In the genomic region with DNA sequence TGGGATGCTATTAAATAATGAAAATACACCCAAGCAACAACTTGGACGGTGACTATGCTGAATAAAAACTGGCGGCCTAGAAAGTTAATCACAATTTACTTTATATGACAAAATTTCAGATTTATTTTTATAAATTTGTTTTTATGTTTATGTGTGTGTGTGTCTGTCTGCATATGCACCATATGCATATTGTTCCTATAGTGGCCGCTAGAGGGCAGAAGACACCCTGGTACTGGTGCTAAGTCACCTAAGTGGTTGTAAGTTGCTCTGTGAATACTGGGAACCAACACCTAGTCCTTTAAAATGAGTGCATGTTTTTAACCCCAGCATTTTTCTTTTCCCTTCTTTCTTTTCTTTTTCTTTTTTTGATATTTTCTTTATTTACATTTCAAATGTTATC, we compare ENCODE assay signal across 26 mouse cellular contexts. TPM values are rescaled to one million over a fixed set of nuclear protein-coding genes. Genes with fewer than 3 reads are reported as not detected.
DNase-seq lines count a peak whose midpoint lies in the region; ATAC-seq and TF ChIP-seq lines count a peak whose summit lies in the region.
"Had no signal": no experiment of that assay in that cellular context is flagged by ENCODE, and none has a peak within 500 bp of the region (broad histone marks: within the 10 kb centered on the region; RNA-seq: fewer than 3 reads in every experiment).

No protein-coding gene starts in this region.

- H3K4me1 ChIP-seq in heart, adult 2 months (ENCODE audit: control insufficient read depth, insufficient read depth, low read length) = no peaks in the 10 kb centered on the region
- H3K4me1 ChIP-seq in liver, postnatal 0 days (ENCODE audit: insufficient read depth) = 0 out of 2 replicates have a peak, but pooled peaks cover 3% of the 10 kb centered on the region
- H3K4me1 ChIP-seq in liver, embryonic 11.5 days (replicated peaks; ENCODE audit: control insufficient read depth, insufficient read depth, low read length) = no peaks in the 10 kb centered on the region
- H3K4me1 ChIP-seq in MEL (ENCODE audit: control insufficient read depth in 1 of 2, insufficient read depth in 2 of 2, low read length in 2 of 2) = no peaks in the 10 kb centered on the region
- H3K4me1 ChIP-seq: heart, embryonic 10.5 days; heart, embryonic 15.5 days; hindbrain, embryonic 12.5 days; limb, embryonic 10.5 days; limb, embryonic 15.5 days; midbrain, embryonic 10.5 days; midbrain, embryonic 15.5 days had no signal

- no peaks in the 10 kb centered on the region for H3K79me2 ChIP-seq in heart, adult 2 months (replicated peaks; ENCODE audit: control insufficient read depth, insufficient read depth, low read length)
- no peaks in the 10 kb centered on the region for H3K79me2 ChIP-seq in MEL (ENCODE audit: control insufficient read depth, insufficient read depth, low read length, poor library complexity)

- intact Hi-C loops in heart, adult 2 months (cut with DNase I) = no loop called here
- intact Hi-C loops in heart, postnatal 25 days (cut with DNase I) = no loop called here

- no peak overlapping the region for H3K4me2 ChIP-seq in liver, postnatal 0 days (ENCODE audit: low read depth, low read length)
- no peak overlapping the region for H3K4me2 ChIP-seq in liver, embryonic 11.5 days
- H3K4me2 ChIP-seq: heart, embryonic 15.5 days; hindbrain, embryonic 12.5 days; limb, embryonic 15.5 days; midbrain, embryonic 15.5 days had no signal

- H3K27me3 ChIP-seq in heart, adult 2 months (ENCODE audit: control insufficient read depth, insufficient read depth, low read length) = no peaks in the 10 kb centered on the region
- no peaks in the 10 kb centered on the region for H3K27me3 ChIP-seq in liver, postnatal 0 days (ENCODE audit: insufficient read depth, low read length)
- no peaks in the 10 kb centered on the region for H3K27me3 ChIP-seq in liver, embryonic 11.5 days (replicated peaks; ENCODE audit: control insufficient read depth, insufficient read depth, low read length)
- H3K27me3 ChIP-seq in MEL (ENCODE audit: control insufficient read depth in 1 of 2, insufficient read depth in 2 of 2, low read length in 2 of 2) = no peaks in the 10 kb centered on the region
- H3K27me3 ChIP-seq: heart, embryonic 15.5 days; hindbrain, embryonic 12.5 days; limb, embryonic 15.5 days; midbrain, embryonic 15.5 days had no signal

- 88% methylated on average over 3 of the region's 3 CpGs for WGBS in heart, adult 2 months
- whole genome bisulfite sequencing in liver, postnatal 0 days (ENCODE audit: insufficient replicate concordance) = 82% methylated on average over 3 of the region's 3 CpGs
- 85% methylated on average over 3 of the region's 3 CpGs for WGBS in liver, embryonic 11.5 days

- TF ChIP-seq POLR2A in heart, adult 2 months (IDR thresholded peaks at IDR 0.05; ENCODE audit: insufficient read depth, low read depth, low read length) = no peak
- no peak for TF ChIP-seq POLR2A in MEL (IDR thresholded peaks at IDR 0.05; ENCODE audit: control insufficient read depth in 1 of 2, insufficient read depth in 1 of 2, low read depth in 1 of 2, low read length in 2 of 2, poor library complexity in 1 of 2)

- no peak for ATAC-seq in liver, postnatal 0 days
- no peak for ATAC-seq in liver, embryonic 11.5 days (replicated peaks; ENCODE audit: low FRiP score)
- ATAC-seq: forebrain, postnatal 0 days; midbrain, embryonic 15.5 days had no signal

- H3K4me3 ChIP-seq in heart, adult 2 months = no peak overlapping the region
- no peak overlapping the region for H3K4me3 ChIP-seq in liver, postnatal 0 days (ENCODE audit: low read depth, low read length)
- H3K4me3 ChIP-seq in liver, embryonic 11.5 days (ENCODE audit: low read depth, low read length) = no peak overlapping the region
- no peak overlapping the region for H3K4me3 ChIP-seq in MEL (ENCODE audit: control insufficient read depth in 1 of 2, insufficient read depth in 1 of 2, low read depth in 2 of 2, low read length in 2 of 2)
- H3K4me3 ChIP-seq: erythroblast, embryonic 14.5 days; heart, embryonic 10.5 days; heart, embryonic 15.5 days; hindbrain, embryonic 12.5 days; limb, embryonic 10.5 days; limb, embryonic 15.5 days; midbrain, embryonic 10.5 days; midbrain, embryonic 15.5 days had no signal

- TF ChIP-seq EP300 in heart, adult 2 months (IDR thresholded peaks at IDR 0.05; ENCODE audit: insufficient read depth, low read depth, low read length) = no peak
- TF ChIP-seq EP300 in liver, postnatal 0 days (IDR thresholded peaks at IDR 0.05; ENCODE audit: low read depth) = no peak
- no peak for TF ChIP-seq EP300 in MEL (IDR thresholded peaks at IDR 0.05; ENCODE audit: low read depth in 1 of 2, low read length in 2 of 2)

- no peak overlapping the region for H3K27ac ChIP-seq in heart, adult 2 months
- no peak overlapping the region for H3K27ac ChIP-seq in liver, postnatal 0 days (ENCODE audit: low read depth)
- no peak overlapping the region for H3K27ac ChIP-seq in liver, embryonic 11.5 days (ENCODE audit: low read depth, low read length)
- no peak overlapping the region for H3K27ac ChIP-seq in MEL (ENCODE audit: control insufficient read depth, low read depth, low read length)
- H3K27ac ChIP-seq: heart, embryonic 10.5 days; heart, embryonic 15.5 days; hindbrain, embryonic 12.5 days; limb, embryonic 10.5 days; limb, embryonic 15.5 days; midbrain, embryonic 10.5 days; midbrain, embryonic 15.5 days had no signal

- no peak for DNase-seq in heart, adult 2 months
- DNase-seq in heart, postnatal 25 days (ENCODE audit: low spot score) = no peak
- DNase-seq in liver, postnatal 0 days = no peak
- no peak for DNase-seq in liver, embryonic 11.5 days (ENCODE audit: low spot score)
- peak; percentile 16 for DNase-seq in A20 (ENCODE audit: low read depth, low spot score)
- DNase-seq in MEL (ENCODE audit: low read depth, low spot score) = no peak
- no peak for DNase-seq in ovary, adult 18-20 months (ENCODE audit: low spot score)
- no peak for DNase-seq in cerebellum, postnatal 36 days
- DNase-seq: adrenal gland, postnatal 14 days; cerebellum, adult 11-12 months; cerebellum, adult 9-11 months; forebrain, postnatal 0 days; gastrocnemius, postnatal 14 days; heart, postnatal 36 days; kidney, adult 11 months; kidney, postnatal 25 days; lung, postnatal 10 days; right cerebral cortex, postnatal 4 days had no signal

- H3K36me3 ChIP-seq in heart, adult 2 months (ENCODE audit: control insufficient read depth, insufficient read depth, low read length) = no peaks in the 10 kb centered on the region
- no peaks in the 10 kb centered on the region for H3K36me3 ChIP-seq in liver, postnatal 0 days (replicated peaks; ENCODE audit: insufficient read depth, low read length)
- no peaks in the 10 kb centered on the region for H3K36me3 ChIP-seq in liver, embryonic 11.5 days (ENCODE audit: control insufficient read depth, insufficient read depth, low read length)
- no peaks in the 10 kb centered on the region for H3K36me3 ChIP-seq in MEL (ENCODE audit: control insufficient read depth in 1 of 2, insufficient read depth in 2 of 2, low read length in 2 of 2)
- H3K36me3 ChIP-seq: heart, embryonic 10.5 days; heart, embryonic 15.5 days; hindbrain, embryonic 12.5 days; limb, embryonic 10.5 days; limb, embryonic 15.5 days; midbrain, embryonic 10.5 days; midbrain, embryonic 15.5 days had no signal

- TF ChIP-seq RAD21 in MEL (IDR thresholded peaks at IDR 0.05; ENCODE audit: low read depth, low read length) = no peak

- H3K9me3 ChIP-seq in liver, postnatal 0 days (ENCODE audit: low read length) = no peaks in the 10 kb centered on the region
- H3K9me3 ChIP-seq in liver, embryonic 11.5 days (ENCODE audit: control insufficient read depth, low read length) = no peaks in the 10 kb centered on the region
- H3K9me3 ChIP-seq in MEL (replicated peaks; ENCODE audit: insufficient read depth, low read length) = no peaks in the 10 kb centered on the region
- H3K9me3 ChIP-seq: heart, embryonic 10.5 days; heart, embryonic 15.5 days; hindbrain, embryonic 12.5 days; limb, embryonic 10.5 days; limb, embryonic 15.5 days; midbrain, embryonic 10.5 days; midbrain, embryonic 15.5 days had no signal

- no peak overlapping the region for H3K9ac ChIP-seq in heart, adult 2 months (ENCODE audit: low read depth, low read length)
- no peak overlapping the region for H3K9ac ChIP-seq in liver, postnatal 0 days (replicated peaks)
- no peak overlapping the region for H3K9ac ChIP-seq in liver, embryonic 11.5 days (ENCODE audit: low read depth, low read length)
- no peak overlapping the region for H3K9ac ChIP-seq in MEL (ENCODE audit: control insufficient read depth, low read depth, low read length, poor library complexity, severe bottlenecking)
- H3K9ac ChIP-seq: forebrain, postnatal 0 days; heart, embryonic 15.5 days; hindbrain, embryonic 12.5 days; limb, embryonic 15.5 days; midbrain, embryonic 15.5 days had no signal

- TF ChIP-seq CTCF in heart, adult 2 months (IDR thresholded peaks at IDR 0.05) = peak; percentile 23; the same call in 1 of the 2 replicates
- peak; percentile 24; the same call in 1 of the 2 replicates for TF ChIP-seq CTCF in liver, postnatal 0 days (IDR thresholded peaks at IDR 0.05; ENCODE audit: low read depth)
- peak in 2 of 3 experiments; percentile 9 to 16; a peak in 1 of 6 replicates for TF ChIP-seq CTCF in MEL (IDR thresholded peaks at IDR 0.05 in 2 of 3, conservative IDR thresholded peaks at IDR 0.05 in 1 of 3; ENCODE audit: control insufficient read depth in 1 of 3, insufficient read depth in 1 of 3, low read depth in 2 of 3, low read length in 3 of 3, poor library complexity in 1 of 3, severe bottlenecking in 1 of 3)

TF ChIP-seq in MEL, 35 proteins besides CTCF, POLR2A, EP300 and RAD21 (continues in another document):
- TF ChIP-seq ZMIZ1 (IDR thresholded peaks at IDR 0.05; ENCODE audit: low read depth, low read length) = no peak
- no peak for TF ChIP-seq JUND (IDR thresholded peaks at IDR 0.05; ENCODE audit: low read depth, low read length)
- no peak for TF ChIP-seq POLR2AphosphoS2 (IDR thresholded peaks at IDR 0.05; ENCODE audit: low read length)
- no peak for TF ChIP-seq NRF1 (IDR thresholded peaks at IDR 0.05; ENCODE audit: insufficient read depth, low read depth, low read length, poor library complexity, severe bottlenecking)
- no peak for TF ChIP-seq MEF2A (IDR thresholded peaks at IDR 0.05; ENCODE audit: extremely low read depth, insufficient replicate concordance, low read depth, low read length, poor library complexity, severe bottlenecking)
- TF ChIP-seq ELF1 (IDR thresholded peaks at IDR 0.05; ENCODE audit: low read depth, low read length) = no peak
- TF ChIP-seq ZKSCAN1 (IDR thresholded peaks at IDR 0.05; ENCODE audit: low read depth, low read length) = no peak
- TF ChIP-seq NELFE (IDR thresholded peaks at IDR 0.05; ENCODE audit: low read depth, low read length) = no peak

RNA-seq across cellular contexts. Expression of a gene that starts 43.2 kb away (rescaled TPM):
- 1 to 10 TPM; 4.3 to 4.5 TPM for total RNA-seq in heart, adult 2 months (2021)
- polyA plus RNA-seq in heart, adult 2 months (2012; rRNA removed) = 1.1 TPM in 2 replicates
- total RNA-seq in heart, postnatal 25 days (2021) = 1 to 10 TPM; 4.1 to 4.4 TPM
- 2.8 and 3.2 TPM in 2 replicates for polyA plus RNA-seq in liver, postnatal 0 days (2015; fragmentation: Nextera tagmentation; extraction: Ambion mirVana)
- 5.1 and 5.8 TPM in 2 replicates for polyA plus RNA-seq in liver, embryonic 11.5 days (2014; fragmentation: Nextera tagmentation; extraction: Ambion mirVana)
- 6.1 and 6.6 TPM in 2 replicates for total RNA-seq in MEL (2012; rRNA removed)
- polyA plus RNA-seq in MEL (2012; ENCODE audit: insufficient read depth in 1 of 2, insufficient read length in 2 of 2, low read depth in 1 of 2, low replicate concordance in 2 of 2, missing spikeins in 1 of 2) = 10 to 100 TPM in 1 of 2 experiments, 1 to 10 TPM in 1; 7.5 to 44.7 TPM
